Mouse (Mus musculus) G1E (cell line): Measurements from ENCODE around the gene Zdhhc4.
A peak's percentile ranks its signal among the peaks of the same experiment; 100 is the strongest.

Experiments
- CTCF ChIP-seq: IDR thresholded peaks from 2 replicates; pipeline ENCODE4 v1.5.1; 2012; ENCODE audit warnings: low read depth, low read length, inconsistent platforms, mixed read lengths
- POLR2AphosphoS5 ChIP-seq: IDR thresholded peaks from 2 replicates; pipeline ENCODE4 v1.6.1; 2012; ENCODE audit warnings: low read depth, low read length, inconsistent platforms; ENCODE audit not compliant: insufficient replicate concordance

GRCm38 (mm10) chr5:143311886-143312285 lies 17.2 kb downstream of the Zdhhc4 start:
- peak; percentile 94 for TF ChIP-seq CTCF
- no peak for TF ChIP-seq POLR2AphosphoS5
